Mouse (Mus musculus) midbrain, embryonic 11.5 days (tissue): ENCODE measurements at regions not wholly inside any gene's neighbourhood (a gene's known extent, or its start where the extent isn't known, plus 50 kb on each side); places are given as distances from the start of the nearest gene placed in this dataset.
"Not testable (repeated sequence)": the region's sequence is repeated elsewhere in the genome, so short reads cannot be mapped to it uniquely, and the experiment has no call there.

Source experiments
- ATAC-seq: fragments of 200-750 bp; cut with Nextera tagmentation; 2 replicates; pipeline ENCODE4 v1.8.0; 2017; ENCODE audit warnings: moderate TSS enrichment, moderate library complexity; ENCODE audit not compliant: low FRiP score
- DNase-seq: peaks from one replicate; pipeline ENCODE4 v3.0.0; 2015; ENCODE audit warnings: low spot score; ENCODE audit errors: missing footprints
- H3K27ac ChIP-seq: fragments of 300-500 bp; sonication (generic); 2 replicates; pipeline ENCODE4 v1.5.1; 2014; ENCODE audit warnings: low read depth, low read length
- H3K27me3 ChIP-seq: fragments of 300-500 bp; sonication (generic); 2 replicates; pipeline ENCODE4 v1.6.1; 2014; ENCODE audit warnings: mild to moderate bottlenecking, low read length, moderate library complexity, mixed read lengths; ENCODE audit not compliant: control insufficient read depth, insufficient read depth
- H3K36me3 ChIP-seq: fragments of 300-500 bp; sonication (generic); 2 replicates; pipeline ENCODE4 v1.6.1; 2014; ENCODE audit warnings: mild to moderate bottlenecking, low read length, moderate library complexity, mixed read lengths; ENCODE audit not compliant: control insufficient read depth, insufficient read depth
- H3K4me1 ChIP-seq: fragments of 300-500 bp; sonication (generic); 2 replicates; pipeline ENCODE4 v1.6.1; 2014; ENCODE audit warnings: low read length; ENCODE audit not compliant: control insufficient read depth, insufficient read depth
- H3K4me2 ChIP-seq: fragments of 300-500 bp; sonication (generic); 2 replicates; pipeline ENCODE4 v1.6.1; 2014; ENCODE audit warnings: mild to moderate bottlenecking, moderate library complexity
- H3K4me3 ChIP-seq: fragments of 300-500 bp; sonication (generic); 2 replicates; pipeline ENCODE4 v1.5.1; 2014; ENCODE audit warnings: low read depth, low read length
- H3K9ac ChIP-seq: fragments of 300-500 bp; sonication (generic); 2 replicates; pipeline ENCODE4 v1.6.1; 2014; ENCODE audit warnings: low read length
- H3K9me3 ChIP-seq: fragments of 300-500 bp; sonication (generic); 2 replicates; pipeline ENCODE4 v1.6.1; 2016; ENCODE audit warnings: low read length; ENCODE audit not compliant: control insufficient read depth
- WGBS: fragments of 180-500 bp; shearing (Covaris S2); extraction: QIAGEN DNeasy Blood & Tissue Kit; methylation state at CpG from one replicate; pipeline ENCODE4 v1.1.7; 2014; 5-methylcytosine and 5-hydroxymethylcytosine counted together

GRCm38 (mm10) chr12:33496306-33496705 lies 66.9 kb downstream of the Twistnb start:
- H3K36me3 ChIP-seq = no peaks in the 10 kb centered on the region
- H3K4me1 ChIP-seq = no peaks in the 10 kb centered on the region
- WGBS = 94% methylated on average over 9 of the region's 9 CpGs
- no peak overlapping the region for H3K4me2 ChIP-seq
- no peak overlapping the region for H3K9ac ChIP-seq
- DNase-seq (peak; percentile 60), ATAC-seq (no peak)
- no peak overlapping the region for H3K4me3 ChIP-seq
- H3K9me3 ChIP-seq = no peaks in the 10 kb centered on the region
- H3K27ac ChIP-seq = no peak overlapping the region
- H3K27me3 ChIP-seq = no peaks in the 10 kb centered on the region

- no peak overlapping the region for H3K4me3 ChIP-seq
- ATAC-seq (no peak), DNase-seq (peak; percentile 17)
- no peaks in the 10 kb centered on the region for H3K9me3 ChIP-seq
- H3K4me1 ChIP-seq = no peaks in the 10 kb centered on the region
- H3K27ac ChIP-seq = no peak overlapping the region
- H3K9ac ChIP-seq = no peak overlapping the region
- no peak overlapping the region for H3K4me2 ChIP-seq
- no peaks in the 10 kb centered on the region for H3K36me3 ChIP-seq
- 78% methylated on average over 11 of the region's 11 CpGs for WGBS
- no peaks in the 10 kb centered on the region for H3K27me3 ChIP-seq
These were observed 68.0 kb downstream of the Twistnb start for GRCm38 (mm10) chr12:33497319-33497892.

GRCm38 (mm10) chr12:33541566-33541965 lies 112.1 kb downstream of the Twistnb start:
- Histone ChIP-seq H3K4me3 (no peak overlapping the region), H3K27ac (no peak overlapping the region), H3K9ac (no peak overlapping the region), H3K36me3 (no peaks in the 10 kb centered on the region), H3K27me3 (no peaks in the 10 kb centered on the region), H3K4me1 (no peaks in the 10 kb centered on the region), H3K9me3 (no peaks in the 10 kb centered on the region), H3K4me2 (no peak overlapping the region)
- DNase-seq = peak; percentile 69
- 90% methylated on average over 7 of the region's 7 CpGs for WGBS
- peak; percentile 61; the same call in 1 of the 2 replicates for ATAC-seq

GRCm38 (mm10) chr12:33551660-33552059 lies 122.2 kb downstream of the Twistnb start:
- DNase-seq = peak; percentile 66
- 48% methylated on average over 7 of the region's 7 CpGs for WGBS
- not testable (repeated sequence) for H3K4me3 ChIP-seq, H3K9me3 ChIP-seq, H3K27ac ChIP-seq, H3K27me3 ChIP-seq, H3K36me3 ChIP-seq, H3K4me2 ChIP-seq, H3K9ac ChIP-seq
- peak; percentile 38; the same call in 1 of the 2 replicates for ATAC-seq
- peaks cover 11% of the 10 kb centered on the region; the same call in 1 of the 2 replicates for H3K4me1 ChIP-seq

DNA sequence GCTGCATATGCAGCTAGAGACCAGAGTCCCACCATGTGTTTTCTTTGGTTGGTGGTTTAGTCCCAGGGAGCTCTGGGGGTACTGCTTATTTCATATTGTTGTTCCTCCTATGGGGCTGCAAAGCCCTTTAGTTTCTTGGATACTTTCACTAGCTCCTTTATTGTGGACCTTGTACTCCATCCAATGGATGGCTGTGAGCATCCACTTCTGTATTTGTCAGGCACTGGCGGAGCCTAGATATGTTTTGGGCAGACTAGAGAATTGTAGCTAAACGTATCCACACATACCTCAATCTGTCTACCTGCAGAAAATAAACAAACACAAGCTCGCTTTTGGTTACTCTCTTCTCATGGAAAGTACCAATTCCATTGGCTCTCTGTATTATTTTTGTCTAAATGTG lies 122.8 kb downstream of the Twistnb start:
- Histone ChIP-seq H3K9ac (no peak overlapping the region), H3K36me3 (no peaks in the 10 kb centered on the region), H3K9me3 (no peaks in the 10 kb centered on the region), H3K4me2 (no peak overlapping the region), H3K4me3 (no peak overlapping the region), H3K27ac (no peak overlapping the region), H3K4me1 (peaks cover 11% of the 10 kb centered on the region; the same call in 1 of the 2 replicates), H3K27me3 (no peaks in the 10 kb centered on the region)
- DNase-seq (peak; percentile 77), ATAC-seq (no peak)
- WGBS = 91% methylated on average over 3 of the region's 3 CpGs

DNA sequence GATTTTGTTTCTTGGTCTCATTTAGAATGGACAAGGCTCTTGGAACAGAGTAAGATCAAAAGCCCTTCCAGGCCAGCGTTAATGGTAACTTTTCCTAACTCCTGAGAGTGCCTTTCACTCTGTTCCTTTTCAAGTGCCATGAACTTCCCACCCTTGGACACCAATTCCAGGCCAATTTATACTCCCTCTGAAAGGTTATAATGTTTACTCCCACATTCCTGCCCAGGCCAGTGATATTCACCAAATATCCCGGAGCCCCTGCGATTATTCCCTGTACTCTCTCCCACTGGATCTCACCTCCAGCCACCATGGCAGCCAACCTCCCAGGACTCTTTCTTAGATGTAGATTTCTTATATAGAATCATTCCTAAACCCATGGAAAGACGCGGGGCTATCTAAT lies 123.2 kb downstream of the Twistnb start:
- H3K36me3 ChIP-seq = no peaks in the 10 kb centered on the region
- H3K4me3 ChIP-seq = no peak overlapping the region
- H3K27ac ChIP-seq = no peak overlapping the region
- no peaks in the 10 kb centered on the region for H3K9me3 ChIP-seq
- peaks cover 11% of the 10 kb centered on the region; the same call in 1 of the 2 replicates for H3K4me1 ChIP-seq
- no peaks in the 10 kb centered on the region for H3K27me3 ChIP-seq
- DNase-seq = peak; percentile 67
- H3K9ac ChIP-seq = no peak overlapping the region
- ATAC-seq = no peak
- 93% methylated on average over 5 of the region's 5 CpGs for WGBS
- H3K4me2 ChIP-seq = no peak overlapping the region

GRCm38 (mm10) chr12:33553731-33554130 lies 124.3 kb downstream of the Twistnb start:
- no peaks in the 10 kb centered on the region for H3K36me3 ChIP-seq
- H3K4me1 ChIP-seq = peaks cover 11% of the 10 kb centered on the region; the same call in 1 of the 2 replicates
- WGBS = 7% methylated on average over 4 of the region's 4 CpGs
- DNase-seq = peak; percentile 91
- peak; percentile 82 for ATAC-seq
- H3K9ac ChIP-seq = no peak overlapping the region
- no peaks in the 10 kb centered on the region for H3K27me3 ChIP-seq
- H3K4me3 ChIP-seq = no peak overlapping the region
- no peak overlapping the region for H3K27ac ChIP-seq
- H3K9me3 ChIP-seq = no peaks in the 10 kb centered on the region
- no peak overlapping the region for H3K4me2 ChIP-seq

DNA sequence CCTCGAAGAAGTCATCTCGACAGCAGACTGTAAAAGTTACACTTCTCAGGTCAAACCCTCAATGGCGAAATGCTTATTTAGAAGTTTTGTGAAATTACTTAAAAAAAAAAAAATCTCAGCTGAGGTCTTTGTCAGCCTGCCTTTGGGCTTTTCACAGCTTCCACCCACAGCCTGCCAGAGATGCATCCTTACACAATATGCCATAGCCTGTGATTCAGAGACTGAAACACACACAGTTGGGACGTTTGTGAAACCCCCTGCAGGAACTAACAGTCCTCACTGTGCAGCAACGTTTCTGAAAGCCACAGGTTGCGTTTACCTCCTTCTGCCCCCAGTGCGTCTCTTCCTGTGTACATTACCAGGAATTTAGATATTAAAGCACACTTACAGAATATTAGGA lies 131.7 kb downstream of the Twistnb start:
- WGBS = 66% methylated on average over 7 of the region's 7 CpGs

GRCm38 (mm10) chr12:33577877-33578428 lies 148.5 kb downstream of the Twistnb start:
- Histone ChIP-seq H3K36me3 (no peaks in the 10 kb centered on the region), H3K27me3 (no peaks in the 10 kb centered on the region), H3K27ac (no peak overlapping the region), H3K9me3 (no peaks in the 10 kb centered on the region), H3K4me2 (no peak overlapping the region), H3K4me3 (no peak overlapping the region), H3K4me1 (no peaks in the 10 kb centered on the region), H3K9ac (no peak overlapping the region)
- ATAC-seq (no peak), DNase-seq (peak; percentile 68)
- WGBS = 82% methylated on average over 6 of the region's 6 CpGs

More for the DNA sequence above, 131.7 kb downstream of the Twistnb start:
- Histone ChIP-seq H3K9ac (no peak overlapping the region), H3K27me3 (no peaks in the 10 kb centered on the region), H3K27ac (no peak overlapping the region), H3K9me3 (no peaks in the 10 kb centered on the region), H3K36me3 (no peaks in the 10 kb centered on the region), H3K4me2 (no peak overlapping the region), H3K4me1 (no peaks in the 10 kb centered on the region), H3K4me3 (no peak overlapping the region)
- DNase-seq (peak; percentile 81), ATAC-seq (no peak)
